Mouse (Mus musculus) midbrain, embryonic 15.5 days (tissue): ENCODE measurements around the gene Eif3f. TPM values are rescaled to one million over a fixed set of nuclear protein-coding genes. Genes with fewer than 3 reads are reported as not detected.

Experiments used
- ATAC-seq: fragments of 200-750 bp; cut with Nextera tagmentation; replicated peaks from 2 replicates; pipeline ENCODE4 v1.8.0; 2017; ENCODE audit warnings: moderate TSS enrichment
- H3K27ac ChIP-seq: fragments of 300-500 bp; sonication (generic); 2 replicates; pipeline ENCODE4 v1.5.1; 2015; ENCODE audit warnings: mild to moderate bottlenecking, inconsistent platforms
- H3K27me3 ChIP-seq: fragments of 300-500 bp; sonication (generic); replicated peaks from 2 replicates; pipeline ENCODE4 v1.6.1; 2015; ENCODE audit warnings: inconsistent platforms
- H3K36me3 ChIP-seq: fragments of 300-500 bp; sonication (generic); replicated peaks from 2 replicates; pipeline ENCODE4 v1.6.1; 2015; ENCODE audit warnings: inconsistent platforms
- H3K4me1 ChIP-seq: fragments of 300-500 bp; sonication (generic); 2 replicates; pipeline ENCODE4 v1.6.1; 2015; ENCODE audit warnings: inconsistent platforms
- H3K4me2 ChIP-seq: fragments of 300-500 bp; sonication (generic); 2 replicates; pipeline ENCODE4 v1.6.1; 2015; ENCODE audit warnings: inconsistent platforms, mild to moderate bottlenecking, moderate library complexity
- H3K4me3 ChIP-seq: fragments of 300-500 bp; sonication (generic); 2 replicates; pipeline ENCODE4 v1.5.1; 2015; ENCODE audit warnings: mild to moderate bottlenecking, inconsistent platforms
- H3K9ac ChIP-seq: fragments of 300-500 bp; sonication (generic); 2 replicates; pipeline ENCODE4 v1.6.1; 2015; ENCODE audit warnings: mild to moderate bottlenecking, inconsistent platforms
- H3K9me3 ChIP-seq: fragments of 300-500 bp; sonication (generic); 2 replicates; pipeline ENCODE4 v1.6.1; 2016; ENCODE audit warnings: inconsistent platforms
- WGBS: fragments of 180-500 bp; shearing (Covaris S2); methylation state at CpG from one replicate; pipeline ENCODE4 v1.1.7; 2015; ENCODE audit warnings: mixed read lengths; 5-methylcytosine and 5-hydroxymethylcytosine counted together
- polyA plus RNA-seq: library from polyadenylated mRNA; unstranded; fragments of >200 nt; fragmentation: Nextera tagmentation; extraction: Ambion mirVana; gene quantifications from 2 replicates; pipeline ENCODE4 v1.2.1, GENCODE M21; 2015

The Eif3f gene
- polyA plus RNA-seq, 1 experiment from 2014 or later, result 71.6 TPM

- Histone ChIP-seq H3K4me2 (no peak overlapping the region), H3K9ac (no peak overlapping the region), H3K4me3 (no peak overlapping the region), H3K4me1 (no peaks in the 10 kb centered on the region), H3K27ac (no peak overlapping the region), H3K36me3 (no peaks in the 10 kb centered on the region), H3K27me3 (no peaks in the 10 kb centered on the region), H3K9me3 (no peaks in the 10 kb centered on the region)
- 86% methylated on average over 2 of the region's 3 CpGs for WGBS
- no peak for ATAC-seq
Observed at GRCm38 (mm10) chr7:108985934-108986708, 51.9 kb downstream of the Eif3f start.

- no peak for ATAC-seq
- Histone ChIP-seq H3K27ac (no peak overlapping the region), H3K9ac (no peak overlapping the region), H3K4me1 (no peaks in the 10 kb centered on the region), H3K4me3 (no peak overlapping the region), H3K9me3 (no peaks in the 10 kb centered on the region), H3K27me3 (no peaks in the 10 kb centered on the region), H3K4me2 (no peak overlapping the region), H3K36me3 (no peaks in the 10 kb centered on the region)
- 92% methylated on average over 9 of the region's 9 CpGs for WGBS
Observed at GRCm38 (mm10) chr7:108991207-108991606, 57.0 kb downstream of the Eif3f start.

Other genes starting within 250 kb of the Eif3f start
- not detected in 2 replicates for gene Olfr512, start 221.1 kb upstream of the Eif3f start, polyA plus RNA-seq
- not detected in 2 replicates for gene Olfr513, start 183.4 kb upstream of the Eif3f start, polyA plus RNA-seq
- not detected in 2 replicates for gene Olfr514, start 108.4 kb upstream of the Eif3f start, polyA plus RNA-seq
- not detected in 2 replicates for gene Olfr516, start 83.9 kb upstream of the Eif3f start, polyA plus RNA-seq
- not detected in 2 replicates for gene Olfr517, start 62.0 kb upstream of the Eif3f start, polyA plus RNA-seq
- not detected in 2 replicates for gene Olfr518, start 49.4 kb upstream of the Eif3f start, polyA plus RNA-seq
- gene Olfr519, start 40.0 kb upstream of the Eif3f start, polyA plus RNA-seq, result not detected in 2 replicates
- gene Nlrp10, start 4.2 kb upstream of the Eif3f start, polyA plus RNA-seq, result not detected in 2 replicates
- 57.0 and 63.1 TPM in 2 replicates for gene Tub, start 15.9 kb downstream of the Eif3f start, polyA plus RNA-seq
- gene Ric3, start 148.9 kb downstream of the Eif3f start, polyA plus RNA-seq, result 35.1 and 39.1 TPM in 2 replicates
- gene Lmo1, start 240.8 kb downstream of the Eif3f start, polyA plus RNA-seq, result 153 and 155 TPM in 2 replicates